Mouse (Mus musculus) liver, postnatal 0 days (tissue): Measurements from ENCODE around the gene Cradd.

ENCODE experiments used
- CTCF ChIP-seq: sonication (generic); IDR thresholded peaks from 2 replicates; pipeline ENCODE4 v1.5.1; 2016; ENCODE audit warnings: antibody characterized with exemption, low read depth
- EP300 ChIP-seq: IDR thresholded peaks from 2 replicates; pipeline ENCODE4 v1.6.1; 2016; ENCODE audit warnings: antibody characterized with exemption, low read depth, mild to moderate bottlenecking

- no peak for TF ChIP-seq CTCF
- no peak for TF ChIP-seq EP300
These were observed 19.7 kb downstream of the Cradd start for GRCm38 (mm10) chr10:95304240-95304639.
